Mouse (Mus musculus) gastrocnemius, postnatal 36 days (tissue): ENCODE measurements around the gene Rpp21. TPM values are rescaled to one million over a fixed set of nuclear protein-coding genes. Genes with fewer than 3 reads are reported as not detected.

ENCODE experiments used
- DNase-seq, 2 experiments: peaks; one replicate each; pipeline ENCODE4 v3.0.0; 2022
- intact Hi-C: fragments of 180-260 bp; cut with DNase I; formaldehyde crosslinking; loops from one replicate; pipeline ENCODE4 v1.15.1; 2025
- long read RNA-seq, 2 experiments: library from polyadenylated mRNA; stranded (forward); transcript quantifications; one replicate each; pipeline ENCODE4 v2.0.0; 2021
- total RNA-seq, 2 experiments: library from RNA; stranded (reverse); gene quantifications; 2 replicates each; pipeline ENCODE4 v1.2.3; 2021

Rpp21 gene
- 10 to 100 TPM; 34.5 to 39.6 TPM for total RNA-seq
- long read RNA-seq, experiment 1, transcript Rpp21-201 (5 exons, 729 nt), result major isoform, 58 of 72 reads
- long read RNA-seq, experiment 1, partial matches to known transcripts, result 0 of 72 reads
- long read RNA-seq, experiment 1, other reads (novel, unspliced or antisense), result 9 of 72 reads
- long read RNA-seq, experiment 2, transcript Rpp21-202 (4 exons, 437 nt), result minor isoform, 8 of 100 reads
- long read RNA-seq, experiment 2, transcript Rpp21-201 (5 exons, 729 nt), result major isoform, 77 of 100 reads
- long read RNA-seq, experiment 2, partial matches to known transcripts, result 3 of 100 reads
- long read RNA-seq, experiment 2, other reads (novel, unspliced or antisense), result 8 of 100 reads

- DNase-seq, result no peak
- intact Hi-C loops, result no loop called here
Observed at GRCm38 (mm10) chr17:36257969-36258368, at the start of gene Rpp21. Gene Rpp21 (minus strand): TSS chr17:36258069.

GRCm38 (mm10) chr17:36286390-36286789, 28.5 kb upstream of the Rpp21 start, which contains the start of gene H2-M10.2:
Gene H2-M10.2 (minus strand): TSS chr17:36286490.
- intact Hi-C loops, result no loop called here
- DNase-seq, result no peak

- DNase-seq, result no peak
- intact Hi-C loops, result no loop called here
Observed at GRCm38 (mm10) chr17:36281521-36282245, 23.8 kb upstream of the Rpp21 start.

- no peak for DNase-seq
- intact Hi-C loops, result no loop called here
Observed at GRCm38 (mm10) chr17:36274776-36275175, 16.9 kb upstream of the Rpp21 start.

- intact Hi-C loops, result no loop called here
- no peak for DNase-seq
Observed at GRCm38 (mm10) chr17:36273796-36274195, 15.9 kb upstream of the Rpp21 start.

GRCm38 (mm10) chr17:36272643-36273366, 14.9 kb upstream of the Rpp21 start:
- intact Hi-C loops, result no loop called here

GRCm38 (mm10) chr17:36271586-36272256, 13.9 kb upstream of the Rpp21 start, which contains the start of gene Trim39:
Gene Trim39 (minus strand): TSS chr17:36272247.
- DNase-seq, result peak; percentile 51 to 88
- intact Hi-C loops, result no loop called here

More at GRCm38 (mm10) chr17:36272643-36273366, 14.9 kb upstream of the Rpp21 start:
- no peak for DNase-seq

- DNase-seq, result peak; percentile 77 to 90
- intact Hi-C loops, result no loop called here
Observed at GRCm38 (mm10) chr17:36270956-36271585, 13.2 kb upstream of the Rpp21 start.

GRCm38 (mm10) chr17:36265834-36266233, 8.0 kb upstream of the Rpp21 start:
- no peak for DNase-seq
- intact Hi-C loops, result no loop called here

- intact Hi-C loops, result no loop called here
- DNase-seq, result no peak
Observed at GRCm38 (mm10) chr17:36264273-36264925, 6.5 kb upstream of the Rpp21 start.

GRCm38 (mm10) chr17:36261511-36262166, 3.8 kb upstream of the Rpp21 start:
- no peak for DNase-seq
- intact Hi-C loops, result no loop called here

GRCm38 (mm10) chr17:36257241-36257947, 475 bp downstream of the Rpp21 start:
- intact Hi-C loops, result no loop called here
- DNase-seq, result peak; percentile 70 to 72

GRCm38 (mm10) chr17:36253087-36253600, 4.7 kb downstream of the Rpp21 start:
- intact Hi-C loops, result no loop called here
- no peak for DNase-seq

- intact Hi-C loops, result no loop called here
Observed at GRCm38 (mm10) chr17:36252250-36252876, 5.5 kb downstream of the Rpp21 start.

GRCm38 (mm10) chr17:36248886-36249285, 9.0 kb downstream of the Rpp21 start:
- intact Hi-C loops, result no loop called here
- DNase-seq, result no peak

More at GRCm38 (mm10) chr17:36252250-36252876, 5.5 kb downstream of the Rpp21 start:
- DNase-seq, result no peak

GRCm38 (mm10) chr17:36245741-36246140, 12.1 kb downstream of the Rpp21 start:
- no peak for DNase-seq
- intact Hi-C loops, result no loop called here

- intact Hi-C loops, result no loop called here
Observed at GRCm38 (mm10) chr17:36244031-36244430, 13.8 kb downstream of the Rpp21 start.

More at GRCm38 (mm10) chr17:36244031-36244430, 13.8 kb downstream of the Rpp21 start:
- DNase-seq, result no peak
